ENCODE assay signal across 10 mouse cellular contexts in genomic region chr1:125574219-125574618, GRCm38 (mm10). TPM values are rescaled to one million over a fixed set of nuclear protein-coding genes. Genes with fewer than 3 reads are reported as not detected.
DNase-seq lines count a peak whose midpoint lies in the region; ATAC-seq and TF ChIP-seq lines count a peak whose summit lies in the region.
"Had no signal": no experiment of that assay in that cellular context is flagged by ENCODE, and none has a peak within 500 bp of the region (broad histone marks: within the 10 kb centered on the region; RNA-seq: fewer than 3 reads in every experiment).

No protein-coding gene starts in this region.

- H3K36me3 ChIP-seq in liver, embryonic 11.5 days (ENCODE audit: control insufficient read depth, insufficient read depth, low read length) = peaks cover 12% of the 10 kb centered on the region
- H3K36me3 ChIP-seq in midbrain, embryonic 14.5 days (ENCODE audit: control insufficient read depth, insufficient read depth, low read length) = peaks cover 72% of the 10 kb centered on the region
- peaks cover 71% of the 10 kb centered on the region for H3K36me3 ChIP-seq in midbrain, embryonic 13.5 days

- no peaks in the 10 kb centered on the region for H3K4me1 ChIP-seq in liver, embryonic 11.5 days (replicated peaks; ENCODE audit: control insufficient read depth, insufficient read depth, low read length)
- no peaks in the 10 kb centered on the region for H3K4me1 ChIP-seq in cortical plate, adult 2 months (ENCODE audit: control insufficient read depth, insufficient read depth, low read length)
- no peaks in the 10 kb centered on the region for H3K4me1 ChIP-seq in midbrain, embryonic 14.5 days (ENCODE audit: control insufficient read depth, insufficient read depth, low read length)
- no peaks in the 10 kb centered on the region; the same call in 1 of the 2 replicates for H3K4me1 ChIP-seq in midbrain, embryonic 13.5 days (replicated peaks)
- H3K4me1 ChIP-seq: embryonic facial prominence, embryonic 15.5 days; neural tube, embryonic 13.5 days had no signal

- DNase-seq in adrenal gland, postnatal 14 days = peak; percentile 36
- no peak for DNase-seq in adrenal gland, adult 2 months
- DNase-seq in liver = peak; percentile 6
- no peak for DNase-seq in liver, embryonic 11.5 days (ENCODE audit: low spot score)
- DNase-seq in natural killer cell, adult 2 months (ENCODE audit: low spot score in 2 of 2) = peak; percentile 9 to 22
- no peak for DNase-seq in midbrain, embryonic 14.5 days

- H3K27ac ChIP-seq in liver, embryonic 11.5 days (ENCODE audit: low read depth, low read length) = no peak overlapping the region
- no peak overlapping the region for H3K27ac ChIP-seq in cortical plate, adult 2 months (ENCODE audit: insufficient read depth, low read length)
- no peak overlapping the region for H3K27ac ChIP-seq in midbrain, embryonic 14.5 days (replicated peaks; ENCODE audit: low read depth, low read length)
- no peak overlapping the region for H3K27ac ChIP-seq in midbrain, embryonic 13.5 days
- H3K27ac ChIP-seq: embryonic facial prominence, embryonic 15.5 days; neural tube, embryonic 13.5 days had no signal

- no peaks in the 10 kb centered on the region for H3K9me3 ChIP-seq in liver, embryonic 11.5 days (ENCODE audit: control insufficient read depth, low read length)
- no peaks in the 10 kb centered on the region for H3K9me3 ChIP-seq in midbrain, embryonic 14.5 days (ENCODE audit: control insufficient read depth, low read length)
- H3K9me3 ChIP-seq in midbrain, embryonic 13.5 days = no peaks in the 10 kb centered on the region
- H3K9me3 ChIP-seq: embryonic facial prominence, embryonic 15.5 days; neural tube, embryonic 13.5 days had no signal

- no peaks in the 10 kb centered on the region for H3K27me3 ChIP-seq in liver, embryonic 11.5 days (replicated peaks; ENCODE audit: control insufficient read depth, insufficient read depth, low read length)
- H3K27me3 ChIP-seq in midbrain, embryonic 14.5 days (ENCODE audit: control insufficient read depth, insufficient read depth, low read length) = no peaks in the 10 kb centered on the region
- no peaks in the 10 kb centered on the region for H3K27me3 ChIP-seq in midbrain, embryonic 13.5 days
- H3K27me3 ChIP-seq: embryonic facial prominence, embryonic 15.5 days; neural tube, embryonic 13.5 days had no signal

- ATAC-seq in liver, embryonic 11.5 days (replicated peaks; ENCODE audit: low FRiP score) = no peak
- ATAC-seq in midbrain, embryonic 14.5 days (ENCODE audit: low FRiP score, low TSS enrichment) = no peak
- no peak for ATAC-seq in midbrain, embryonic 13.5 days

- H3K4me2 ChIP-seq in liver, embryonic 11.5 days = no peak overlapping the region
- no peak overlapping the region for H3K4me2 ChIP-seq in midbrain, embryonic 14.5 days (ENCODE audit: low read length)
- no peak overlapping the region for H3K4me2 ChIP-seq in midbrain, embryonic 13.5 days (replicated peaks)
- H3K4me2 ChIP-seq: embryonic facial prominence, embryonic 15.5 days; neural tube, embryonic 13.5 days had no signal

- 73% methylated on average over 2 of the region's 2 CpGs for WGBS in liver, embryonic 11.5 days
- 76% methylated on average over 2 of the region's 2 CpGs for WGBS in midbrain, embryonic 14.5 days
- 78% methylated on average over 2 of the region's 2 CpGs for WGBS in midbrain, embryonic 13.5 days

- H3K4me3 ChIP-seq in liver, embryonic 11.5 days (ENCODE audit: low read depth, low read length) = no peak overlapping the region
- H3K4me3 ChIP-seq in cortical plate, adult 2 months (ENCODE audit: insufficient read depth, low read length) = no peak overlapping the region
- no peak overlapping the region for H3K4me3 ChIP-seq in midbrain, embryonic 14.5 days (replicated peaks; ENCODE audit: low read depth, low read length)
- H3K4me3 ChIP-seq in midbrain, embryonic 13.5 days (replicated peaks) = no peak overlapping the region
- H3K4me3 ChIP-seq: embryonic facial prominence, embryonic 15.5 days; neural tube, embryonic 13.5 days had no signal

- peak; percentile 39 for TF ChIP-seq CTCF in cortical plate, adult 2 months (IDR thresholded peaks at IDR 0.05; ENCODE audit: extremely low read depth, insufficient read depth, low read length)

- no peak for TF ChIP-seq POLR2A in cortical plate, adult 2 months (IDR thresholded peaks at IDR 0.05; ENCODE audit: extremely low read depth, insufficient read depth, low read length)

- no peak overlapping the region for H3K9ac ChIP-seq in liver, embryonic 11.5 days (ENCODE audit: low read depth, low read length)
- H3K9ac ChIP-seq in midbrain, embryonic 14.5 days (replicated peaks; ENCODE audit: low read length) = no peak overlapping the region
- H3K9ac ChIP-seq in midbrain, embryonic 13.5 days (replicated peaks) = no peak overlapping the region
- H3K9ac ChIP-seq: embryonic facial prominence, embryonic 15.5 days; neural tube, embryonic 13.5 days had no signal

RNA-seq across cellular contexts. Expression of gene Slc35f5, which starts 13.8 kb away (rescaled TPM):
- total RNA-seq in adrenal gland, postnatal 14 days (2021) = 40.4 and 46.4 TPM in 2 replicates
- 10 to 100 TPM; 36.1 to 36.2 TPM for total RNA-seq in adrenal gland, adult 2 months (2021)
- 10.1 and 11.2 TPM in 2 replicates for polyA plus RNA-seq in adrenal gland, adult 2 months (2012; rRNA removed)
- polyA plus RNA-seq in liver, embryonic 11.5 days (2014; fragmentation: Nextera tagmentation; extraction: Ambion mirVana) = 28.5 and 30.4 TPM in 2 replicates
- 20.1 and 21.9 TPM in 2 replicates for polyA plus RNA-seq in cortical plate, adult 2 months (2012; rRNA removed)
- 29.4 and 32.5 TPM in 2 replicates for polyA plus RNA-seq in midbrain, embryonic 14.5 days (2014; fragmentation: Nextera tagmentation; extraction: Ambion mirVana)
- polyA plus RNA-seq in midbrain, embryonic 13.5 days (2015; fragmentation: Nextera tagmentation; extraction: Ambion mirVana) = 25.3 and 28.8 TPM in 2 replicates

Comparison
In these comparisons a context has a peak if more than half of its experiments do, and no peak if none do; other contexts are left out.
1. DNase-seq: peak in adrenal gland, postnatal 14 days (single experiment), liver (single experiment) and natural killer cell, adult 2 months (2 of 2); none in adrenal gland, adult 2 months (single experiment), liver, embryonic 11.5 days (single experiment) and midbrain, embryonic 14.5 days (single experiment).